Mouse (Mus musculus): Measurements from ENCODE around the gene Chil1. TPM values are rescaled to one million over a fixed set of nuclear protein-coding genes. Genes with fewer than 3 reads are reported as not detected.

The Chil1 gene
- polyA plus RNA-seq, 1 experiment from 2014 or later = 4.5 TPM

DNA sequence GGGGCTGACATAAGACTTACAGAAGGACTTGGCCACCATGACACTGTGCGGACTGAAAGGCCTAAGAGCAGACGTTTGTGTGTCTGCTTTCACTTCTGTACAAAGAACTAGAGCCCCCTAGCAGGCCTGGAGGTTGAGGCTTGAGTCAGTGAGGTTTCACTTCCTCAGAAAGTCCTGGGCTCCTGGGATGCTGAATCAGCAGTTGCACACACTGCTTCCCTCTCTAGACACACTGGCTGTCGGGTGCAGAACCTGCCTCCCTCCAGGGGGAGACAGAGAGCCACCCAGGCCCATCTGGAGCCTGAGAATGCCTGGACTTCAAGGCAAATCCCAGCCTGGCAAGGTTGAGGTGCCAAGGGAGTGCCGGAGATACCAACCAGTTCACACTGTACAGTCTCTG, 14.4 kb downstream of the Chil1 start:
- Histone ChIP-seq H3K27ac (peak overlapping the region; percentile 44; the same call in 1 of the 2 replicates), H3K4me3 (no peak overlapping the region), H3K9ac (no peak overlapping the region), H3K4me2 (no peak overlapping the region), H3K9me3 (no peaks in the 10 kb centered on the region), H3K4me1 (peaks cover 33% of the 10 kb centered on the region), H3K36me3 (no peaks in the 10 kb centered on the region), H3K27me3 (no peaks in the 10 kb centered on the region)
- no peak for ATAC-seq (ENCODE audit: insufficient number of reproducible peaks, insufficient read depth, low FRiP score, low TSS enrichment, low read depth)
- 66% methylated on average over 4 of the region's 4 CpGs for WGBS

DNA sequence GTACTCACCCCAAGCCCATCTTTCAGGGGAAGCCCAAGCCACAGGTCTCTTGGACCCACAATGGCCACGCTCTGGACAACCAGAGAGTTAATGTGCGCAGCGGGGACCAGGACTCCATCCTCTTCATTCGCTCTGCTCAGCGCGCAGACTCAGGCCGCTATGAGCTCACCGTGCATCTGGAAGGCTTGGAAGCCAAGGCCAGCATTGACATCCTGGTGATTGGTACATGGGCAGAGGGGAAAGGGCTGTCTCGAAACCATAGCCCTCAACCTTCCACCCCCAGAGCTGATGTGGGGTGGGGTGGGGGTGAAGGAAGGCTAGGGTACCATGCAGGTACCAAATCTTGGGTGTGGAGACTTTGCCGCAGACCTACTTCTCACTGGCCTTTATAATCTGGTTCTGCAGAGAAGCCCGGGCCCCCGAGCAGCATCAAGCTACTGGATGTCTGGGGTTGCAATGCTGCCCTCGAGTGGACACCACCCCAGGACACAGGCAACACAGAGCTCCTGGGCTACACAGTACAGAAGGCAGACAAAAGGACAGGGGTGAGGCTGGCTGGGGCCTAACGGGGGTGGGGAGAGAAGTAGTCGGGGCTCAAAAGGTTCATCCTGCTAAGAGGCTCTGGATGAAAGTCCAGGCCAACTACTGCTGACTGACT, 15.5 kb downstream of the Chil1 start:
- H3K27me3 ChIP-seq = no peaks in the 10 kb centered on the region
- no peak overlapping the region for H3K4me3 ChIP-seq
- H3K27ac ChIP-seq = no peak overlapping the region
- peaks cover 33% of the 10 kb centered on the region for H3K4me1 ChIP-seq
- no peaks in the 10 kb centered on the region for H3K36me3 ChIP-seq
- 81% methylated on average over 15 of the region's 15 CpGs for WGBS
- no peak overlapping the region for H3K4me2 ChIP-seq
- H3K9me3 ChIP-seq = no peaks in the 10 kb centered on the region
- no peak overlapping the region for H3K9ac ChIP-seq
- ATAC-seq (ENCODE audit: insufficient number of reproducible peaks, insufficient read depth, low FRiP score, low TSS enrichment, low read depth) = no peak

DNA sequence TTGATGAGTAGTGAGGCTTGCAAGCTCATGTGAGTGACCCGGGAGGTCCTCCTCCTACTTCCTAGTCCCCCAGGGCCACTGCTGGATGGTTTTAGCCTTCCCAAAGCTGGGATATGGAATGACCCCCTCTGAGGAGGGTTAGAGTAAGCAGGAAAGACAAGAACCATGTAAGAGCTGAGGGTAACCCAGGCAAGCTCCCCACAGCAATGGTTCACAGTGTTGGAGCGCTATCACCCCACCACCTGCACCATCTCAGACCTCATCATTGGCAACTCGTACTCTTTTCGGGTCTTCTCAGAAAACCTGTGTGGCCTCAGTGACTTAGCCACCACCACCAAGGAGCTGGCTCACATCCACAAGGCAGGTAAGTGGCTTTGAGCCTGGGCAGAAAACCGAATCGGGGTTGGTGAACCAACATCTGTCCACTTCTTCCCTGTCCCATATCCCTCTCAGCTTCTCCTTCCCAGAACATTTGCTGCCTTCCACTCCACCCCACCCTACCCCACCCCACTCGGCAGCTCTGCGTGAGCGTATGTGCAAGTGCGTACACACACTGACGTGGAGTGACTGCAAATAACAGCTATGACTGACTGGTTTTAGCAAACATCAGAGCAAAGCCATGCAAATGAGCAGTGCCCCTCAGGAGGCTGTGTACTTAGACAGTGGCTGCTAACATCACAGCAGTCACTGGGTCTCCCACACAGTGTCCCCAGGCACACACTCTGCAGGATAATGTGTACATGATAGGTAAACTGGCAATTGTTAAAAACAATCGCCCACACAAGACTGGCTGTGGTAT, 16.4 kb downstream of the Chil1 start:
- Histone ChIP-seq H3K4me2 (no peak overlapping the region), H3K4me3 (no peak overlapping the region), H3K27ac (no peak overlapping the region), H3K9ac (no peak overlapping the region), H3K36me3 (no peaks in the 10 kb centered on the region), H3K4me1 (peaks cover 25% of the 10 kb centered on the region), H3K9me3 (no peaks in the 10 kb centered on the region), H3K27me3 (no peaks in the 10 kb centered on the region)
- no peak for ATAC-seq (ENCODE audit: insufficient number of reproducible peaks, insufficient read depth, low FRiP score, low TSS enrichment, low read depth)
- 81% methylated on average over 12 of the region's 12 CpGs for WGBS

DNA sequence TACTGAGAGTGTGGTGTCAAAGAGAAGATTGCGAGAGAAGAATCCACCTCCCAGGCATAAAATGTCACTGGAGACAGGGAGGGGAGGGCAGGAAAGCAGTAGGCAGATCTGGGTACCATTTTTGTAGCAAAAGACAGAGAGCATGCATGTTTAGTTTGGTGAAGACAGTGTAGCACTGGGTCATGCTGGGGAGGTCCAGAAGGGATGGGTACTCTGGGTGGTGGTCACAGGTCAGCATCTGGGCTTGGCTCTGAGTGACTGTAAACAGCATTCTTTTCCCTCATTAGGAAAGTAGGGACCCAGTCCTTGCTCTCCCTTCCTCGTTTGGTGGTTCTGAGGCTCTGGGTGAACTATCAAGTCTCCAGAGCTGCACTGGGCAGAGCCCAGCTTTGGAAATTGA, 18.5 kb downstream of the Chil1 start:
- Histone ChIP-seq H3K27me3 (no peaks in the 10 kb centered on the region), H3K36me3 (no peaks in the 10 kb centered on the region), H3K9me3 (no peaks in the 10 kb centered on the region), H3K4me1 (peaks cover 7% of the 10 kb centered on the region), H3K27ac (no peak overlapping the region), H3K4me3 (no peak overlapping the region), H3K9ac (no peak overlapping the region), H3K4me2 (no peak overlapping the region)
- ATAC-seq (ENCODE audit: insufficient number of reproducible peaks, insufficient read depth, low FRiP score, low TSS enrichment, low read depth) = no peak
- WGBS = 53% methylated on average over 2 of the region's 2 CpGs

DNA sequence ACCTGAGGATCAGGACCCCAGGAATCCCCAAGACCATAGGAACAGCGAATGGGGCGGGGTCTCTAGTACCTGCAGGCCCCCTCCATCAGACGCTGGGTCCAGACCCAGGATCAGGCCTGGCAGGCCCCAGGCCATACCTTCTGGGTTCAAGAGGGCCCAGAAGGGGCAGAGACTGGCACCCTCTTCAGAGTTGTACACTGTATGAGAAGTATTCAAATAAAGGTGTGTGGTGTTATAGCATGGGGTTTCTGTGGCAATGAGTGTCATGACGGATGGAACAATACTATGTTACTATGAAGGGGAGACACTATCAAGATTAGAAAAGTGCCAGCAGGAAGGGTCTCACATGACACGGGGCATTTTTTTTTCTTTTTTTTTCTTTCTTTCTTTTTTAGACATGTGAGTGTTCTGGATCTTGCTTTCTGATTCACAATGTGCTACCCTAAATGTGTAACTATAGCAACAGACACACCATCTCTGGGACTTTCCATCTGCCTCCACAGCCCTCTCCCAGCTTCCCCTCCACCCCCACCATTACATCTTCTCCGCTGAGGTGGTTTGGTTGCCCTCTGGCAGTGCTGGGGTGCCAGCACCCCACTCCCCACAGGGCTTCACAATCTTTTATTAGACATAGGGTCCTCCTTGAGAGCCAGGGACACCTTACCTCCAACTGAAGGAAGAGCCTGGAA, 19.2 kb downstream of the Chil1 start:
- no peak for ATAC-seq (ENCODE audit: insufficient number of reproducible peaks, insufficient read depth, low FRiP score, low TSS enrichment, low read depth)

DNA sequence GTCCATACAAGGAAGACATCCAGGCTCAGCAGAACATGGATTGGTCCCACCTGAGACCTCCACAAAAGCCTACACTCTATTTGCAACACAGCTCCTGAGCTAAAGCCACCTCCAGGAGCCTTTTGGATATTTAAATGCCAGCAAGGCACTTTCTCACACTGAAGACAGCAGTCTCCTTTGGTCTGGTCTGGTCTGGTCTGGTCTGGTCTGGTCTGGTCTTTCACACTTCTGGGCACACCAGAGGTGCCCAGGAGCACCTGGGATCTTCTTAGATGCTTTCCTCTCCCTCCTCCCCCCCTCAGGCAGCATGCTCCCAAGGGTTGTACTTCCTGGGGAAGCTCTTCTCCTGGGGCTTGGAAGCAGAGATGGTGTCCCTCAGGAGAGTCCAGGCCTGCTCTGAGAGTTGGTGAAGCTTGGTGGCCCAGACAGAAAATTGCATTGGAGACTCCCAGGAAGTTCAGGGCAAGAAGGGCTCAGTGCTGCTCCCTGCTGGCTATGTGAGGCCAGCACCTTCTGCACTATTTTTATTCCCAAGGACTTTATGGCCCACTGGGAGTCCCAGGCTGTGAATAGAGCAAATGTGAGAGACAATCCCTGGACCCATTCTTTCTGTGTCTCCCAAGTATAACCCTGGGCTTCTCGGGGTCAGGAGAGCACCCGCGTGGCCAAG, 19.9 kb downstream of the Chil1 start:
- Histone ChIP-seq H3K36me3 (no peaks in the 10 kb centered on the region), H3K9ac (no peak overlapping the region), H3K4me2 (no peak overlapping the region), H3K27ac (no peak overlapping the region), H3K4me3 (no peak overlapping the region), H3K9me3 (no peaks in the 10 kb centered on the region), H3K4me1 (no peaks in the 10 kb centered on the region), H3K27me3 (no peaks in the 10 kb centered on the region)
- WGBS = 53% methylated on average over 3 of the region's 3 CpGs
- ATAC-seq (ENCODE audit: insufficient number of reproducible peaks, insufficient read depth, low FRiP score, low TSS enrichment, low read depth) = no peak

More for the DNA sequence above, 19.2 kb downstream of the Chil1 start:
- H3K4me1 ChIP-seq = peaks cover under 1% of the 10 kb centered on the region
- H3K27me3 ChIP-seq = no peaks in the 10 kb centered on the region
- H3K36me3 ChIP-seq = no peaks in the 10 kb centered on the region
- no peak overlapping the region for H3K27ac ChIP-seq
- no peak overlapping the region for H3K9ac ChIP-seq
- no peak overlapping the region for H3K4me3 ChIP-seq
- H3K4me2 ChIP-seq = no peak overlapping the region
- 83% methylated on average over 6 of the region's 6 CpGs for WGBS
- H3K9me3 ChIP-seq = no peaks in the 10 kb centered on the region

DNA sequence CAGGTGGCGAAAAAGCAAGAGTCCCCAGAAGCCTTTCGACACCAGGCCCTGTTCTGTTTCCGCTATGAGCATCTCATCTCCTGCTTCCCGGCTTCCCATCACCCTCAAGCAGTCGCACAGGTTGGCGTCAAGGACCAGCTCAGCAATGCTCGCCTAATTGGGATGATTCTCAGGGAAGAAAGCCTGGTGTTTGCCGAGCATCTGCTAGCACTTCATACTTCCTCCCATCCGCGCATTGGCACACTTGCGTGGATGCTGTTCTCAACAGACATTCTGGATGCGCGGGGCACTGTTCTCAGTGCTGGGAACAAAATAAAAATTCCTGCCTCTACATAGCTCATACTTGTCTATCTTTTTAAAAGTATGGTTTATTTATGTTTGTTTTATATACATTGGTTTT, 22.3 kb downstream of the Chil1 start:
- no peaks in the 10 kb centered on the region for H3K27me3 ChIP-seq
- ATAC-seq (ENCODE audit: insufficient number of reproducible peaks, insufficient read depth, low FRiP score, low TSS enrichment, low read depth) = no peak
- H3K9ac ChIP-seq = no peak overlapping the region
- no peaks in the 10 kb centered on the region for H3K36me3 ChIP-seq
- WGBS = 87% methylated on average over 13 of the region's 13 CpGs
- H3K27ac ChIP-seq = no peak overlapping the region
- no peaks in the 10 kb centered on the region for H3K4me1 ChIP-seq
- H3K9me3 ChIP-seq = no peaks in the 10 kb centered on the region
- no peak overlapping the region for H3K4me3 ChIP-seq
- no peak overlapping the region for H3K4me2 ChIP-seq

DNA sequence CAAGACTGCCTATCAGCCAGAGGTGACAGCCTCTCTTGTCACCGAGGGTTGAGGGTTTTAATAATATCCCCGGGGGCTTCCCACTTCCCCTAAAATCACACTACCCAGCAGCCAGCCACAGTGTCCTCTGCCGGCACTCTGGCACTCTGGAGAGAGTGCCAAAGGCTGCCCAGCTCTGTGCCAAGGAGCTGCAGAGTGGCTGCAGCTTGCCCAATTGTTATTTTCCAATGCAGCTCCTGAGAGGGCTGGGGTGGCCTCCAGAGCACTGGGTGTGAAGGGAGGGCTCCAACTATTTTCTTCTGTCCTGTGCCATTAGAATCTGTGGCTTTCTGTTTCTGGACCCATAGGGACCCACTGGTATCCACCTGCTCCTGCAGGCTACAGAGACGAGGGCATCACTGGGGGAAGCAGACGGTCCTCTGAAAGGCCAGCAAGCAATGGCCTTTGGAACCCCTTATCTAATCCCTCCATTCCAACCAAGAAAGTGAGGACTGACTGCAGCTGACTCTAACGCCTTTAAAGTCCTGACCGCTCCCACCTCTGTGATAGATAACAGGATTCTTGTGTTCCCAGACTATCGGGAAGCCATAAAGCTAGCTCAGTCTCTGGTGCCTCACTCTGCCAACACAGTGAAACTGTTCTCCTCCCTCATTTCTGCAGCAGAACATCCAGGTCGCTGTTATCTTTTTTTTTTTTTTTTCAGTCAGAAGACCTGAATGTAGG, 23.5 kb downstream of the Chil1 start:
- Histone ChIP-seq H3K27ac (no peak overlapping the region), H3K9me3 (no peaks in the 10 kb centered on the region), H3K4me2 (no peak overlapping the region), H3K4me1 (no peaks in the 10 kb centered on the region), H3K9ac (no peak overlapping the region), H3K27me3 (no peaks in the 10 kb centered on the region), H3K4me3 (no peak overlapping the region), H3K36me3 (no peaks in the 10 kb centered on the region)
- 60% methylated on average over 9 of the region's 9 CpGs for WGBS
- ATAC-seq (ENCODE audit: insufficient number of reproducible peaks, insufficient read depth, low FRiP score, low TSS enrichment, low read depth) = no peak

DNA sequence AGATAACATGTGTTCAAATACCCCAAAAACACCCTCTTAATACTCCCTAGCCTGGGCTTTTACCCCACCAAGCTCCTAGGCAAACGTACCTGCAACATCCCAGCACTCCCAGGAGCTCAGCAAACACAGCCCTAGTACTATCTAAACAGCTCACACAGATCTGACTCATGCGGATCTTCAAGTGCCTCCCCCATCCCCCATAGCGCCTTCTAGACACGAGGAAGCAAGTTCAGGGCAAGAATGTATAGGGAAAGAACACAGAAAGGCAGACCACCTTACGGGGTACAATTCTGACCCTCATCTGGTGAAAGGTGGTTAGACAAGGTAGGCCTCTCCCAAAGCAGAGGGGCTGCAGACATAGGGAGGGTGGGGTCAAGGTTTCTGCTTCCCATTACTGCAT, 24.1 kb downstream of the Chil1 start:
- Histone ChIP-seq H3K4me1 (peaks cover 4% of the 10 kb centered on the region), H3K4me3 (no peak overlapping the region), H3K36me3 (no peaks in the 10 kb centered on the region), H3K9ac (no peak overlapping the region), H3K27ac (no peak overlapping the region), H3K4me2 (no peak overlapping the region), H3K27me3 (no peaks in the 10 kb centered on the region), H3K9me3 (no peaks in the 10 kb centered on the region)
- 41% methylated on average over 5 of the region's 5 CpGs for WGBS
- no peak for ATAC-seq (ENCODE audit: insufficient number of reproducible peaks, insufficient read depth, low FRiP score, low TSS enrichment, low read depth)

DNA sequence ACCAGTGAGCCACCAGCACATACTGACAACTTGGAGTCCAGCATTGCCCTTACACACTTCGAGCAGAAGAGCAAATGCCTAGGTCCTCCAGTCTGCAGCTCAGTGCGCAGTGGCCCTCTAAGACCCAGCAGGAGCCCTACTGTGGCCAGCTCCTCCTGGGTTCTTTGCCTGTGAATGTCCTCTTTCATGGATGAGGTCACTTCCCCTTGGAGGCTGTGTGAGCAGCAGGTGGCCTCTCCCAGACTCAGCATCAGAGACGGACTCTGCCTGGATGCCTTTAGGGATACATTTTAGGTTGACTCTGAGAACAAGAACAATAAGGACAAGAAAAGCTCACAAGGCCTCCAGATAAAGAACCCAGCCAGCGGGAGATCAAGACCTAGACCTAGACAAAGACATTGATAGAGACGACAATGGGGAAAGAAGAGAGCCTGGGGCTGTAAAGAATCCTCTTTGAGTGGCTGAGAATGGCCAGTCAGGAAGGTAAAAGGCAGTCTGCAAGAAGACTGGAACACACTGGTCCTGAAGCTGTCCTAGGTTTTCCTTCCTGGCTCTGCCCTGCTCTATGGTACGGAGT, 28.3 kb downstream of the Chil1 start:
- no peak for ATAC-seq (ENCODE audit: insufficient number of reproducible peaks, insufficient read depth, low FRiP score, low TSS enrichment, low read depth)
- no peak overlapping the region for H3K9ac ChIP-seq
- no peaks in the 10 kb centered on the region for H3K27me3 ChIP-seq
- no peaks in the 10 kb centered on the region for H3K36me3 ChIP-seq
- no peak overlapping the region for H3K27ac ChIP-seq
- peaks cover 13% of the 10 kb centered on the region for H3K4me1 ChIP-seq
- no peak overlapping the region for H3K4me2 ChIP-seq
- H3K4me3 ChIP-seq = no peak overlapping the region
- WGBS = 64% methylated on average over 6 of the region's 6 CpGs
- no peaks in the 10 kb centered on the region for H3K9me3 ChIP-seq

DNA sequence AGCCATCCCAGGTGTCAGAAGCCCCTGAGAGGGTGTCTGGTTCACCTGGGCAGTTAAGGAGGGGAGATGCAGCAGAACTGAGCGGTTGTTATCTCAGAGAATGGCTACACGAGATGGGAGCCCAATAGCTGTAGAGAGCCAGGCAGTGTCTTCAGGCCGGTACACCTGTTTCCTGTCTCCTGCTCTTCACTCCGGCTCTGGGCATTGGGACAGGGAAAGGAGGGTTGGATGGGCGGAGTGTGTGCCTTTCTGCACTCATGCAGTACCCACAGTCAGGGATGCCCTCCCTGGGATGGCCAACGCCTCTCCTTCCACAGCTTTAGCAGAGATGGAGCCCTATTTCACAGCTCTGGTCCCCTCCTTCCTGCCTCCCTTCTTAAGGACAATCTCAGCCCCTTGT, 29.1 kb downstream of the Chil1 start:
- H3K4me1 ChIP-seq = peaks cover 19% of the 10 kb centered on the region
- H3K27ac ChIP-seq = 0 out of 2 replicates have a peak overlapping the region, but pooled peaks have one; percentile 39
- no peak overlapping the region for H3K4me3 ChIP-seq
- no peak for ATAC-seq (ENCODE audit: insufficient number of reproducible peaks, insufficient read depth, low FRiP score, low TSS enrichment, low read depth)
- H3K4me2 ChIP-seq = no peak overlapping the region
- H3K9ac ChIP-seq = 0 out of 2 replicates have a peak overlapping the region, but pooled peaks have one; percentile 11
- H3K9me3 ChIP-seq = no peaks in the 10 kb centered on the region
- H3K27me3 ChIP-seq = no peaks in the 10 kb centered on the region
- H3K36me3 ChIP-seq = no peaks in the 10 kb centered on the region
- 46% methylated on average over 6 of the region's 6 CpGs for WGBS

All from embryonic facial prominence, embryonic 13.5 days (tissue).